Mouse (Mus musculus) frontal cortex, postnatal 36 days (tissue): ENCODE measurements around the gene C1qtnf1.

ENCODE experiments used
- DNase-seq, 2 experiments: peaks; one replicate each; pipeline ENCODE4 v3.0.0; 2022; ENCODE audit warnings: low spot score in 2 of 2

C1qtnf1 gene

GRCm38 (mm10) chr11:118434093-118434492 is 6.1 kb downstream of the C1qtnf1 start:
- DNase-seq: no peak

GRCm38 (mm10) chr11:118436471-118436935 is 8.5 kb downstream of the C1qtnf1 start:
- no peak for DNase-seq

GRCm38 (mm10) chr11:118438665-118439414 is 10.8 kb downstream of the C1qtnf1 start:
- no peak for DNase-seq

GRCm38 (mm10) chr11:118442691-118443090 is 14.7 kb downstream of the C1qtnf1 start:
- DNase-seq: no peak

- DNase-seq: peak in 1 of 2 experiments; percentile 52
Measured at GRCm38 (mm10) chr11:118443201-118443970, 15.4 kb downstream of the C1qtnf1 start.

- peak; percentile 66 to 75 for DNase-seq
Measured at GRCm38 (mm10) chr11:118445843-118446242, 17.8 kb downstream of the C1qtnf1 start.

GRCm38 (mm10) chr11:118447346-118447745 is 19.3 kb downstream of the C1qtnf1 start:
- DNase-seq: no peak

- no peak for DNase-seq
Measured at GRCm38 (mm10) chr11:118448385-118448784, 20.4 kb downstream of the C1qtnf1 start.

- no peak for DNase-seq
Measured at GRCm38 (mm10) chr11:118451211-118451610, 23.2 kb downstream of the C1qtnf1 start.

- DNase-seq: no peak
Measured at GRCm38 (mm10) chr11:118452955-118453354, 25.0 kb downstream of the C1qtnf1 start.

GRCm38 (mm10) chr11:118453886-118454671 is 26.1 kb downstream of the C1qtnf1 start:
- DNase-seq: no peak

GRCm38 (mm10) chr11:118455788-118456187 is 27.8 kb downstream of the C1qtnf1 start:
- DNase-seq: no peak

GRCm38 (mm10) chr11:118456937-118457336 is 28.9 kb downstream of the C1qtnf1 start:
- peak; percentile 49 to 66 for DNase-seq

- no peak for DNase-seq
Measured at GRCm38 (mm10) chr11:118459051-118459450, 31.0 kb downstream of the C1qtnf1 start.

- DNase-seq: no peak
Measured at GRCm38 (mm10) chr11:118459536-118459935, 31.5 kb downstream of the C1qtnf1 start.

GRCm38 (mm10) chr11:118460280-118460679 is 32.3 kb downstream of the C1qtnf1 start:
- no peak for DNase-seq

- DNase-seq: no peak
Measured at GRCm38 (mm10) chr11:118467441-118468035, 39.5 kb downstream of the C1qtnf1 start.

GRCm38 (mm10) chr11:118469509-118470160 is 41.6 kb downstream of the C1qtnf1 start:
- no peak for DNase-seq

GRCm38 (mm10) chr11:118470234-118470966 is 42.4 kb downstream of the C1qtnf1 start:
- no peak for DNase-seq

GRCm38 (mm10) chr11:118471676-118472075 is 43.7 kb downstream of the C1qtnf1 start:
- no peak for DNase-seq
